Mouse (Mus musculus): ENCODE measurements around the gene Cbx5.
A peak's percentile ranks its signal among the peaks of the same experiment; 100 is the strongest.
"Not testable (repeated sequence)": the region's sequence is repeated elsewhere in the genome, so short reads cannot be mapped to it uniquely, and the experiment has no call there.

Gene Cbx5

GRCm38 (mm10) chr15:103250195-103250740 is 10.7 kb upstream of the Cbx5 start:
- peak in 1 of 2 experiments; percentile 35 for DNase-seq (ENCODE audit: low spot score in 2 of 2)

- DNase-seq (ENCODE audit: low spot score in 2 of 2), result not testable (repeated sequence)
Measured at GRCm38 (mm10) chr15:103249511-103249910, 9.9 kb upstream of the Cbx5 start.

GRCm38 (mm10) chr15:103248401-103249313 is 9.0 kb upstream of the Cbx5 start:
- no peak for DNase-seq (ENCODE audit: low spot score in 2 of 2)

- no peak for DNase-seq (ENCODE audit: low spot score in 2 of 2)
Measured at GRCm38 (mm10) chr15:103247782-103248400, 8.3 kb upstream of the Cbx5 start.

GRCm38 (mm10) chr15:103247078-103247781 is 7.6 kb upstream of the Cbx5 start:
- DNase-seq (ENCODE audit: low spot score in 2 of 2), result no peak

GRCm38 (mm10) chr15:103245616-103246015 is 6.0 kb upstream of the Cbx5 start:
- no peak for DNase-seq (ENCODE audit: low spot score in 2 of 2)

GRCm38 (mm10) chr15:103242885-103243284 is 3.3 kb upstream of the Cbx5 start:
- no peak for DNase-seq (ENCODE audit: low spot score in 2 of 2)

GRCm38 (mm10) chr15:103241071-103242018 is 1.7 kb upstream of the Cbx5 start:
- not testable (repeated sequence) for DNase-seq (ENCODE audit: low spot score in 2 of 2)

GRCm38 (mm10) chr15:103240160-103241028 is 778 bp upstream of the Cbx5 start, which contains the start of gene Hnrnpa1:
Gene Hnrnpa1, plus strand, starts transcription at chr15:103240432.
- DNase-seq (ENCODE audit: low spot score in 2 of 2), result peak; percentile 91 to 95

- peak; percentile 92 to 96 for DNase-seq (ENCODE audit: low spot score in 2 of 2)
Measured at GRCm38 (mm10) chr15:103239130-103239684, 409 bp downstream of the Cbx5 start.

- no peak for DNase-seq (ENCODE audit: low spot score in 2 of 2)
Measured at GRCm38 (mm10) chr15:103237295-103237694, 2.3 kb downstream of the Cbx5 start.

GRCm38 (mm10) chr15:103233119-103233518 is 6.5 kb downstream of the Cbx5 start:
- DNase-seq (ENCODE audit: low spot score in 2 of 2), result no peak

GRCm38 (mm10) chr15:103228904-103229303 is 10.7 kb downstream of the Cbx5 start:
- DNase-seq (ENCODE audit: low spot score in 2 of 2), result no peak

GRCm38 (mm10) chr15:103227572-103227971 is 12.0 kb downstream of the Cbx5 start:
- no peak for DNase-seq (ENCODE audit: low spot score in 2 of 2)

GRCm38 (mm10) chr15:103227022-103227421 is 12.6 kb downstream of the Cbx5 start:
- DNase-seq (ENCODE audit: low spot score in 2 of 2), result no peak

GRCm38 (mm10) chr15:103224161-103224560 is 15.5 kb downstream of the Cbx5 start:
- no peak for DNase-seq (ENCODE audit: low spot score in 2 of 2)

GRCm38 (mm10) chr15:103221386-103221785 is 18.2 kb downstream of the Cbx5 start:
- no peak for DNase-seq (ENCODE audit: low spot score in 2 of 2)

- no peak for DNase-seq (ENCODE audit: low spot score in 2 of 2)
Measured at GRCm38 (mm10) chr15:103220785-103221184, 18.8 kb downstream of the Cbx5 start.

GRCm38 (mm10) chr15:103216052-103216451 is 23.6 kb downstream of the Cbx5 start:
- DNase-seq (ENCODE audit: low spot score in 2 of 2), result no peak
